Mouse (Mus musculus) embryo, embryonic 11.5 days (tissue): ENCODE measurements around the gene Gripap1.
"Not testable (repeated sequence)": the region's sequence is repeated elsewhere in the genome, so short reads cannot be mapped to it uniquely, and the experiment has no call there.

Experiments used
- DNase-seq: peaks from one replicate; pipeline ENCODE4 v3.0.0-alpha.2; 2012; ENCODE audit warnings: low read depth, low spot score

Gene Gripap1

GRCm38 (mm10) chrX:7778450-7779244, 10.9 kb upstream of the Gripap1 start:
- DNase-seq, result no peak

- no peak for DNase-seq
Measured at GRCm38 (mm10) chrX:7779294-7779693, 10.3 kb upstream of the Gripap1 start.

- DNase-seq, result no peak
Measured at GRCm38 (mm10) chrX:7782603-7783092, 6.9 kb upstream of the Gripap1 start.

- no peak for DNase-seq
Measured at GRCm38 (mm10) chrX:7790309-7790708, 744 bp downstream of the Gripap1 start.

- DNase-seq, result no peak
Measured at GRCm38 (mm10) chrX:7793361-7793760, 3.8 kb downstream of the Gripap1 start.

- peak; percentile 27 for DNase-seq
Measured at GRCm38 (mm10) chrX:7795016-7795415, 5.5 kb downstream of the Gripap1 start.

GRCm38 (mm10) chrX:7797327-7797726, 7.8 kb downstream of the Gripap1 start:
- no peak for DNase-seq

- DNase-seq, result not testable (repeated sequence)
Measured at GRCm38 (mm10) chrX:7802157-7802556, 12.6 kb downstream of the Gripap1 start.

- not testable (repeated sequence) for DNase-seq
Measured at GRCm38 (mm10) chrX:7815016-7815415, 25.5 kb downstream of the Gripap1 start.

GRCm38 (mm10) chrX:7821865-7822779, 32.6 kb downstream of the Gripap1 start, which contains the start of gene Kcnd1:
TSS of gene Kcnd1 (plus strand) at chrX:7822289.
- DNase-seq, result no peak

- DNase-seq, result no peak
Measured at GRCm38 (mm10) chrX:7837146-7837545, 47.6 kb downstream of the Gripap1 start.

GRCm38 (mm10) chrX:7840842-7841162, 51.2 kb downstream of the Gripap1 start:
- DNase-seq, result no peak

GRCm38 (mm10) chrX:7841163-7842162, 51.9 kb downstream of the Gripap1 start, which contains the start of gene Otud5:
TSS of gene Otud5 (plus strand) at chrX:7841364.
- peak; percentile 91 for DNase-seq

GRCm38 (mm10) chrX:7842318-7842717, 52.8 kb downstream of the Gripap1 start:
- DNase-seq, result no peak

- DNase-seq, result no peak
Measured at GRCm38 (mm10) chrX:7847845-7848244, 58.3 kb downstream of the Gripap1 start.

- DNase-seq, result no peak
Measured at GRCm38 (mm10) chrX:7854578-7854977, 65.0 kb downstream of the Gripap1 start.

GRCm38 (mm10) chrX:7859191-7859753, 69.7 kb downstream of the Gripap1 start:
- DNase-seq, result no peak

GRCm38 (mm10) chrX:7863181-7863580, 73.6 kb downstream of the Gripap1 start:
- no peak for DNase-seq

GRCm38 (mm10) chrX:7864551-7864950, 75.0 kb downstream of the Gripap1 start:
- DNase-seq, result no peak

GRCm38 (mm10) chrX:7865343-7865742, 75.8 kb downstream of the Gripap1 start:
- DNase-seq, result no peak

- no peak for DNase-seq
Measured at GRCm38 (mm10) chrX:7865786-7866185, 76.2 kb downstream of the Gripap1 start.
